19 mouse cellular contexts compared by ENCODE assay signal in the genomic region with DNA sequence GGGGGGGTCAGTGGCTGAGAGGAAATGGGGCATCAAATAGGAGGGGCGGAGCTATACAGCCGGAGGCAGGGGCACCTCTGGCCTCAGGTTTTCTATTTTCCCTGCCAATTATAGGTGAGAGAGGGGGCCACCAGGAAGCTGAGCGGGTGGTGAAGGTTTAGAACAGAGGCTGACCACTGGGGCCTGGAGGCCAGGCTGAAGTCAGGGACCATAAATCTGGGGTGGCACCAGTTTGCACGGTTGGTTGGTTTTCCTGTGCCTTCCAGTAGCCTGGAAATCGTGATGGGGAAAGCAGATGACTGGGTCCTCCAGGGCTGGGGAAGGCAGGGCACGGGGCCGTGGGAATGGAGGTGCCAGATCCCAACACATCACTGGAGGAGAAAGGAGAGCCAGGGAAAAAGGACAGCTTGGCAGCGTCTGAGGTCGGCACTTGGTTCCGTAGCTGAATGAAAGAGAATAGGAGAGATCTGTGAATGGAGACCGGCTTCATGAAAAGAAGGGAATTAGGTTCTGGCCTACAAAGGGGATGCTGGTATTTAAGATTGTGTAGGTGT.
DNase-seq lines count a peak whose midpoint lies in the region; ATAC-seq lines count a peak whose summit lies in the region.
"Had no signal": no experiment of that assay in that cellular context is flagged by ENCODE, and none has a peak within 500 bp of the region (broad histone marks: within the 10 kb centered on the region; RNA-seq: fewer than 3 reads in every experiment).

No protein-coding gene starts in this region.

- intact Hi-C loops in left cerebral cortex, postnatal 36 days (cut with DNase I), result no loop called here

- ATAC-seq in neural tube, embryonic 14.5 days (ENCODE audit: low read depth), result peak; percentile 25; the same call in 1 of the 2 replicates
- ATAC-seq: CD4-positive, CD25-positive, alpha-beta regulatory T cell, adult 4 months; forebrain, embryonic 14.5 days; liver, postnatal 0 days had no signal

- H3K27ac ChIP-seq in neural tube, embryonic 14.5 days (ENCODE audit: low read depth, low read length), result no peak overlapping the region
- H3K27ac ChIP-seq: stomach, embryonic 15.5 days had no signal

- WGBS in neural tube, embryonic 14.5 days, result 38% methylated on average over 11 of the region's 11 CpGs

- no peak overlapping the region for H3K4me2 ChIP-seq in neural tube, embryonic 14.5 days (ENCODE audit: low read depth, low read length)
- H3K4me2 ChIP-seq: stomach, embryonic 15.5 days had no signal

- H3K9ac ChIP-seq in neural tube, embryonic 14.5 days (replicated peaks; ENCODE audit: low read depth, low read length), result no peak overlapping the region
- H3K9ac ChIP-seq: liver, postnatal 0 days; stomach, embryonic 15.5 days had no signal

- peak; percentile 41 for DNase-seq in embryo, embryonic 10 days (ENCODE audit: low spot score)
- no peak for DNase-seq in embryo, embryonic 10.5 days (ENCODE audit: low spot score)
- no peak for DNase-seq in neural tube, embryonic 10.5 days (ENCODE audit: extremely low spot score, low spot score)
- peak; percentile 37 for DNase-seq in kidney, postnatal 10 days
- no peak for DNase-seq in left cerebral cortex, postnatal 36 days (ENCODE audit: low spot score in 2 of 2)
- DNase-seq in heart, adult 9 months (ENCODE audit: low spot score in 2 of 2), result no peak
- DNase-seq in spleen, postnatal 10 days (ENCODE audit: low spot score in 2 of 2), result no peak
- DNase-seq: cerebellum, adult 9-10 months; liver; liver, postnatal 0 days; lung, postnatal 14 days; right cerebral cortex, adult 18-20 months; spleen, adult 18-20 months had no signal

- no peak overlapping the region for H3K4me3 ChIP-seq in neural tube, embryonic 14.5 days (ENCODE audit: low read depth, low read length)
- H3K4me3 ChIP-seq: megakaryocyte, embryonic 14.5 days; stomach, embryonic 15.5 days had no signal

- H3K4me1 ChIP-seq in neural tube, embryonic 14.5 days (ENCODE audit: control insufficient read depth, insufficient read depth, low read length), result 0 out of 2 replicates have a peak, but pooled peaks cover 3% of the 10 kb centered on the region

- no peaks in the 10 kb centered on the region for H3K36me3 ChIP-seq in neural tube, embryonic 14.5 days (ENCODE audit: control insufficient read depth, insufficient read depth, low read length)
- H3K36me3 ChIP-seq: G1E; stomach, embryonic 15.5 days had no signal

- H3K9me3 ChIP-seq in neural tube, embryonic 14.5 days (ENCODE audit: control insufficient read depth, low read length), result no peaks in the 10 kb centered on the region
- H3K9me3 ChIP-seq: G1E; stomach, embryonic 15.5 days had no signal

- H3K27me3 ChIP-seq in neural tube, embryonic 14.5 days (ENCODE audit: control insufficient read depth, insufficient read depth, low read length), result no peaks in the 10 kb centered on the region
- H3K27me3 ChIP-seq: stomach, embryonic 15.5 days had no signal

Comparison
In these comparisons a context has a peak if more than half of its experiments do, and no peak if none do; other contexts are left out.
1. DNase-seq: peak in embryo, embryonic 10 days (single experiment) and kidney, postnatal 10 days (single experiment); none in embryo, embryonic 10.5 days (single experiment), neural tube, embryonic 10.5 days (single experiment), left cerebral cortex, postnatal 36 days (0 of 2), heart, adult 9 months (0 of 2) and spleen, postnatal 10 days (0 of 2).